Mouse (Mus musculus) ES-E14 (cell line): ENCODE data around the gene Fmo9. TPM values are rescaled to one million over a fixed set of nuclear protein-coding genes. Genes with fewer than 3 reads are reported as not detected.

Source experiments
- DNase-seq: peaks from one replicate; pipeline ENCODE4 v3.0.0-alpha.2; 2013; ENCODE audit warnings: low read depth, low spot score
- H3K27ac ChIP-seq: 2 replicates; pipeline ENCODE4 v1.5.1; 2012; ENCODE audit warnings: low read depth, mild to moderate bottlenecking, low read length, moderate library complexity, mixed read lengths; ENCODE audit not compliant: poor library complexity, insufficient read depth, severe bottlenecking
- H3K36me3 ChIP-seq: 2 replicates; pipeline ENCODE4 v1.6.1; 2012; ENCODE audit warnings: mild to moderate bottlenecking, low read length, moderate library complexity, mixed read lengths; ENCODE audit not compliant: control insufficient read depth, poor library complexity, insufficient read depth, severe bottlenecking
- H3K4me1 ChIP-seq, 2 experiments: fragments of 150-350 bp in 1 of 2; sonication (generic) in 1 of 2; 2 replicates each; pipeline ENCODE4 v1.6.1; 2012; ENCODE audit warnings: low read length in 2 of 2, mild to moderate bottlenecking in 1 of 2, mixed read lengths in 1 of 2; ENCODE audit not compliant: control insufficient read depth in 2 of 2, insufficient read depth in 2 of 2, poor library complexity in 1 of 2
- H3K4me3 ChIP-seq, 2 experiments: fragments of 150-350 bp in 1 of 2; sonication (generic) in 1 of 2; 2 replicates each; pipeline ENCODE4 v1.5.1; 2012; ENCODE audit warnings: low read length in 2 of 2, low read depth in 1 of 2, mild to moderate bottlenecking in 1 of 2, mixed read lengths in 1 of 2; ENCODE audit not compliant: insufficient read depth in 1 of 2, poor library complexity in 1 of 2, severe bottlenecking in 1 of 2
- H3K9ac ChIP-seq: 2 replicates; pipeline ENCODE4 v1.6.1; 2012; ENCODE audit warnings: low read depth, mild to moderate bottlenecking, low read length, mixed read lengths; ENCODE audit not compliant: poor library complexity, insufficient read depth, severe bottlenecking
- H3K9me3 ChIP-seq: fragments of 150-350 bp; sonication (generic); 2 replicates; pipeline ENCODE4 v1.6.1; 2012; ENCODE audit warnings: low read depth, mild to moderate bottlenecking, low read length; ENCODE audit not compliant: control insufficient read depth, insufficient read depth
- CHD2 ChIP-seq: IDR thresholded peaks from 2 replicates; pipeline ENCODE4 v1.6.1; 2014; ENCODE audit warnings: mild to moderate bottlenecking, low read depth, low read length, inconsistent platforms
- HCFC1 ChIP-seq: IDR thresholded peaks from 2 replicates; pipeline ENCODE4 v1.6.1; 2012; ENCODE audit warnings: low read length, inconsistent platforms, borderline replicate concordance; ENCODE audit not compliant: insufficient read depth
- MAFK ChIP-seq: IDR thresholded peaks from 2 replicates; pipeline ENCODE4 v1.6.1; 2014; ENCODE audit warnings: mild to moderate bottlenecking, low read depth, low read length, inconsistent platforms; ENCODE audit not compliant: insufficient read depth
- ZC3H11A ChIP-seq: IDR thresholded peaks from 2 replicates; pipeline ENCODE4 v1.6.1; 2012; ENCODE audit warnings: low read depth, mild to moderate bottlenecking, inconsistent platforms, low read length, borderline replicate concordance
- ZNF384 ChIP-seq: IDR thresholded peaks from 2 replicates; pipeline ENCODE4 v1.6.1; 2012; ENCODE audit warnings: low read depth, low read length, inconsistent platforms
- in situ Hi-C, 2 experiments: fragments of 600-800 bp; cut with MboI; formaldehyde crosslinking; loops; one replicate each; pipeline ENCODE4 v1.15.1; 2025; ENCODE audit warnings: low sequenced_read_pairs in 2 of 2, inconsistent platforms in 1 of 2; ENCODE audit not compliant: unreplicated experiment in 2 of 2
- total RNA-seq: library from RNA; depleted of rRNA; stranded (reverse); fragments of 300-350 nt; gene quantifications from 2 replicates; pipeline ENCODE4 v1.2.3, GENCODE M21; 2012; rRNA removed

The Fmo9 gene
- total RNA-seq = not detected in 2 replicates

DNA sequence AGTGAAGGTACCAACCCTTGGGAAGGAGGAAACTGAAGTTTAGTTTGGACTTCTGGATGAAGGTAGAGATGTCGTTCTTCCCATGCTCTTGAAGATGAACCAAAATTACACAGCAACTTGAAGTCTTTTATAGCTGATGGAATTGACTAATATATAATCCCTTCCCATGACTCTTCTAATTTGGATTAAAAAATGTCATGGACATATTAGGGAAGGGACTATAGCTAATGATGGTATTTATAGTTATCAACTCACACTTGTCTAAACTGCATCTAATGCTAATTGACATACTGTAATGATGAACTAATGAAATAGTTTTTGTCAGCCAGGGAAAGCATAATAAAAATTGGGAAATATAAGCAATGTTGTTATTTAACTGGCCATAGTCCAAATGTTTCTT lies at the start of gene Fmo9:
Gene Fmo9, minus strand, starts transcription at position 101 of the 400 bp plus-strand sequence.
- TF ChIP-seq ZC3H11A = no peak
- TF ChIP-seq MAFK = no peak
- TF ChIP-seq ZNF384 = no peak
- TF ChIP-seq CHD2 = no peak
- TF ChIP-seq HCFC1 = no peak
- no peak within 1 kb of the TSS for H3K27ac ChIP-seq

GRCm38 (mm10) chr1:166730886-166731285 lies 49.2 kb upstream of the Fmo9 start:
- no peaks in the 10 kb centered on the region for H3K4me1 ChIP-seq
- no peaks in the 10 kb centered on the region for H3K9me3 ChIP-seq
- H3K27ac ChIP-seq = no peak overlapping the region
- DNase-seq = no peak
- no peak overlapping the region for H3K4me3 ChIP-seq
- H3K36me3 ChIP-seq = no peaks in the 10 kb centered on the region
- TF ChIP-seq ZC3H11A (no peak), ZNF384 (no peak), CHD2 (no peak), MAFK (no peak), HCFC1 (no peak)
- H3K9ac ChIP-seq = no peak overlapping the region
- in situ Hi-C loops = no loop called here

More for the DNA sequence above, at the start of gene Fmo9:
- no peaks in the 10 kb centered on the region for H3K4me1 ChIP-seq
- DNase-seq = no peak
- in situ Hi-C loops = no loop called here
- no peaks in the 10 kb centered on the region for H3K36me3 ChIP-seq
- H3K9me3 ChIP-seq = no peaks in the 10 kb centered on the region
- H3K9ac ChIP-seq = no peak within 1 kb of the TSS
- H3K4me3 ChIP-seq = no peak within 1 kb of the TSS

GRCm38 (mm10) chr1:166730215-166730614 lies 48.6 kb upstream of the Fmo9 start:
- no peaks in the 10 kb centered on the region for H3K4me1 ChIP-seq

DNA sequence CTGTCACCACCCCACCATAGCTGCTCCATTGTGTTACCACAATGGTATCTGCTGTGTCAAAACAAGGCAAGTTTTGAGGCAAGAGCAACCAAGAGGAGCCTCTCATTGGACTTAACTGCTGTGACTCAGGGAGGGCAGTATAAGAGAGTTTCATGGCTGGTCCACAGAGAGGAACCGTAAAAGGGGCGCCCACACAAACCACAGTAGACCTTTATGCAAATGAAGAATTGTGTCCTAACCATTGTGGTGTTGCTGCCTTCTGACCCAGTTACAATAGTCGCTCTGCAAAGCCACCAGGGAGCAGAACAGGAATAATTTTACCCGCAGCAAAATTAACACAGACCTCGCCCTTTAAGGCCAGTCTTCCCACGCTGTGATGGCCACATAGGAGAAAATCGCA lies 29.2 kb upstream of the Fmo9 start:
- Histone ChIP-seq H3K9ac (no peak overlapping the region), H3K4me1 (no peaks in the 10 kb centered on the region), H3K27ac (no peak overlapping the region), H3K9me3 (no peaks in the 10 kb centered on the region), H3K4me3 (no peak overlapping the region), H3K36me3 (no peaks in the 10 kb centered on the region)
- no peak for TF ChIP-seq ZC3H11A
- TF ChIP-seq CHD2 = no peak
- no peak for TF ChIP-seq MAFK
- no peak for TF ChIP-seq ZNF384
- TF ChIP-seq HCFC1 = no peak
- no peak for DNase-seq
- in situ Hi-C loops = no loop called here

More at GRCm38 (mm10) chr1:166730215-166730614, 48.6 kb upstream of the Fmo9 start:
- no peaks in the 10 kb centered on the region for H3K9me3 ChIP-seq
- H3K9ac ChIP-seq = no peak overlapping the region
- DNase-seq = no peak
- no peaks in the 10 kb centered on the region for H3K36me3 ChIP-seq
- in situ Hi-C loops = no loop called here
- no peak for TF ChIP-seq HCFC1
- TF ChIP-seq CHD2 = no peak
- no peak for TF ChIP-seq MAFK
- no peak for TF ChIP-seq ZC3H11A
- no peak for TF ChIP-seq ZNF384
- no peak overlapping the region for H3K27ac ChIP-seq
- H3K4me3 ChIP-seq = no peak overlapping the region

- H3K9ac ChIP-seq = no peak overlapping the region
- no peaks in the 10 kb centered on the region for H3K4me1 ChIP-seq
- in situ Hi-C loops = no loop called here
- H3K9me3 ChIP-seq = no peaks in the 10 kb centered on the region
- no peak for DNase-seq
- H3K4me3 ChIP-seq = no peak overlapping the region
- H3K27ac ChIP-seq = no peak overlapping the region
- TF ChIP-seq CHD2 (no peak), ZNF384 (no peak), MAFK (no peak), ZC3H11A (no peak), HCFC1 (no peak)
- no peaks in the 10 kb centered on the region for H3K36me3 ChIP-seq
Measured at GRCm38 (mm10) chr1:166702270-166702912, 20.7 kb upstream of the Fmo9 start.
